ENCODE assay signal across 24 mouse cellular contexts in genomic region chr10:60296027-60296426, GRCm38 (mm10). TPM values are rescaled to one million over a fixed set of nuclear protein-coding genes. Genes with fewer than 3 reads are reported as not detected.
DNase-seq lines count a peak whose midpoint lies in the region; ATAC-seq lines count a peak whose summit lies in the region.
"Had no signal": no experiment of that assay in that cellular context is flagged by ENCODE, and none has a peak within 500 bp of the region (broad histone marks: within the 10 kb centered on the region; RNA-seq: fewer than 3 reads in every experiment).

No protein-coding gene starts in this region.

- peaks cover 87% of the 10 kb centered on the region for H3K36me3 ChIP-seq in limb, embryonic 15.5 days
- peaks cover 92% of the 10 kb centered on the region for H3K36me3 ChIP-seq in limb, embryonic 10.5 days

- H3K9me3 ChIP-seq in limb, embryonic 15.5 days = no peaks in the 10 kb centered on the region
- no peaks in the 10 kb centered on the region for H3K9me3 ChIP-seq in limb, embryonic 10.5 days (replicated peaks)
- H3K9me3 ChIP-seq: embryonic facial prominence, embryonic 13.5 days; forebrain, embryonic 15.5 days; hindbrain, embryonic 15.5 days; liver, embryonic 15.5 days; neural tube, embryonic 13.5 days had no signal

- H3K9ac ChIP-seq in limb, embryonic 15.5 days = no peak overlapping the region
- H3K9ac ChIP-seq: embryonic facial prominence, embryonic 13.5 days; forebrain, embryonic 15.5 days; hindbrain, embryonic 15.5 days; liver, embryonic 15.5 days; neural tube, embryonic 13.5 days had no signal

- ATAC-seq in frontal cortex, adult (ENCODE audit: low TSS enrichment) = peak; percentile 29; the same call in 1 of the 2 replicates
- no peak for ATAC-seq in limb, embryonic 15.5 days (ENCODE audit: insufficient number of reproducible peaks, low FRiP score, low TSS enrichment, low read depth)
- ATAC-seq: forebrain, embryonic 15.5 days; midbrain, embryonic 16.5 days had no signal

- DNase-seq in frontal cortex, postnatal 14 days (ENCODE audit: low spot score in 2 of 2) = no peak
- DNase-seq in limb, embryonic 10.5 days (ENCODE audit: low spot score) = no peak
- DNase-seq in NIH3T3 (ENCODE audit: low read depth) = peak; percentile 43
- DNase-seq in gonadal fat pad, adult 2 months (ENCODE audit: low read depth) = peak; percentile 89
- no peak for DNase-seq in thymus, postnatal 4 days
- DNase-seq in adrenal gland, postnatal 14 days = no peak
- DNase-seq: cerebellum, adult 11-12 months; cerebellum, postnatal 14 days; kidney, adult 8-10 months; kidney, postnatal 10 days; liver; right cerebral cortex, adult 18-20 months; right cerebral cortex, postnatal 4 days had no signal

- no peak overlapping the region for H3K4me2 ChIP-seq in limb, embryonic 15.5 days
- H3K4me2 ChIP-seq: embryonic facial prominence, embryonic 13.5 days; forebrain, embryonic 15.5 days; heart, embryonic 11.5 days; hindbrain, embryonic 15.5 days; liver, embryonic 15.5 days; neural tube, embryonic 13.5 days had no signal

- 0 out of 2 replicates have a peak, but pooled peaks cover under 1% of the 10 kb centered on the region for H3K4me1 ChIP-seq in limb, embryonic 15.5 days
- H3K4me1 ChIP-seq in limb, embryonic 10.5 days = peaks cover 6% of the 10 kb centered on the region; the same call in 1 of the 2 replicates
- H3K4me1 ChIP-seq: forebrain, embryonic 15.5 days; hindbrain, embryonic 15.5 days; neural tube, embryonic 13.5 days had no signal

- no peaks in the 10 kb centered on the region for H3K27me3 ChIP-seq in limb, embryonic 15.5 days
- no peaks in the 10 kb centered on the region for H3K27me3 ChIP-seq in limb, embryonic 10.5 days (ENCODE audit: low read depth, poor library complexity, severe bottlenecking)
- H3K27me3 ChIP-seq: embryonic facial prominence, embryonic 13.5 days; forebrain, embryonic 15.5 days; hindbrain, embryonic 15.5 days; liver, embryonic 15.5 days; neural tube, embryonic 13.5 days had no signal

- no peak overlapping the region for H3K4me3 ChIP-seq in limb, embryonic 15.5 days
- no peak overlapping the region for H3K4me3 ChIP-seq in limb, embryonic 10.5 days
- H3K4me3 ChIP-seq: embryonic facial prominence, embryonic 13.5 days; forebrain, embryonic 15.5 days; hindbrain, embryonic 15.5 days; liver, embryonic 15.5 days; myocyte; neural tube, embryonic 13.5 days had no signal

- peak overlapping the region; percentile 22; the same call in 1 of the 2 replicates for H3K27ac ChIP-seq in limb, embryonic 15.5 days
- no peak overlapping the region for H3K27ac ChIP-seq in limb, embryonic 10.5 days
- H3K27ac ChIP-seq: embryonic facial prominence, embryonic 13.5 days; forebrain, embryonic 15.5 days; hindbrain, embryonic 15.5 days; liver, embryonic 15.5 days; macrophage; neural tube, embryonic 13.5 days had no signal

- WGBS in limb, embryonic 15.5 days = 66% methylated on average over 9 of the region's 9 CpGs
- WGBS in limb, embryonic 10.5 days = 84% methylated on average over 9 of the region's 9 CpGs

RNA-seq across cellular contexts. Expression of gene Psap, which starts 18.6 kb away (rescaled TPM):
- polyA plus RNA-seq in limb, embryonic 15.5 days (2015; fragmentation: Nextera tagmentation; extraction: Ambion mirVana) = 177 and 226 TPM in 2 replicates
- 36.2 and 41.0 TPM in 2 replicates for polyA plus RNA-seq in limb, embryonic 10.5 days (2016; fragmentation: Nextera tagmentation; extraction: Ambion mirVana)
- 1,616 and 1,617 TPM in 2 replicates for polyA plus RNA-seq in gonadal fat pad, adult 2 months (2012; rRNA removed)
- 876 and 969 TPM in 2 replicates for total RNA-seq in adrenal gland, postnatal 14 days (2021)

RNA-seq across cellular contexts. Expression of gene Vsir, which starts 50.6 kb away (rescaled TPM):
- polyA plus RNA-seq in limb, embryonic 15.5 days (2015; fragmentation: Nextera tagmentation; extraction: Ambion mirVana) = 3.4 and 6.7 TPM in 2 replicates
- polyA plus RNA-seq in limb, embryonic 10.5 days (2016; fragmentation: Nextera tagmentation; extraction: Ambion mirVana) = 1.1 and 2.0 TPM in 2 replicates
- polyA plus RNA-seq in gonadal fat pad, adult 2 months (2012; rRNA removed) = 63.4 and 89.7 TPM in 2 replicates
- 12.8 and 22.1 TPM in 2 replicates for total RNA-seq in adrenal gland, postnatal 14 days (2021)

Comparison
In these comparisons a context has a peak if more than half of its experiments do, and no peak if none do; other contexts are left out.
1. DNase-seq: peak in NIH3T3 (single experiment) and gonadal fat pad, adult 2 months (single experiment); none in frontal cortex, postnatal 14 days (0 of 2), limb, embryonic 10.5 days (single experiment), thymus, postnatal 4 days (single experiment) and adrenal gland, postnatal 14 days (single experiment).